Mouse (Mus musculus): ENCODE results near the gene BC035947.

DNA sequence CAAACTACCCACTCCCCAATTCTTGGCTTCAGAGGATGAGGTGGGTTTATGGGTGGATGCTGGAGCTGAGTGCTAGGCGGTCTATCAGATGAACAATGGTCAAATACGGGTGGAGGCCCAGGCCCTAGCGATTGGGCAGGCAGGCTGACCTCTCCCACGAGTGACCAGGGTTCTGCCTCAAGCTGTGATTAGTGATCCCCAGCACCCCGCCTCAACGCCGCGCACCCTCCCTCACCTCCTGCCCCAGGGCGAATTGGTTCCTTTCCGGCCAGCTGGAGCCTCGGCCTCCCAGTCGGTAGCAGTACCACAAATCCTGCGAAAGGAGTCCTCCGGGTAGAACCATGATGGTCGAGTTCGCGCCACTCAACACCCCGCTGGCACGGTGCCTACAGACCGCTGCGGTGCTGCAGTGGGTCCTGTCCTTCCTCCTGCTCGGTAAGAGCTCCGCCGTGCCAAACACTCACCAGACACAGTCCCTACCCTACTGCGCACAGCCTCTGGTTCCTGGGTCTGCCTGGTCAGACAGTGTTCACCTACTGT is at the start of gene BC035947:
- TF ChIP-seq CTCF (IDR thresholded peaks at IDR 0.05; ENCODE audit: extremely low read depth, insufficient read length, insufficient replicate concordance, low read depth, low read length), result no peak
- no peak for TF ChIP-seq POLR2A (IDR thresholded peaks at IDR 0.05; ENCODE audit: low read depth, low read length)
